Mouse (Mus musculus): ENCODE data around the gene Desi1. TPM values are rescaled to one million over a fixed set of nuclear protein-coding genes. Genes with fewer than 3 reads are reported as not detected.
A peak's percentile ranks its signal among the peaks of the same experiment; 100 is the strongest.

Gene Desi1
- polyA plus RNA-seq, 1 experiment from 2014 or later = 15.0 TPM

DNA sequence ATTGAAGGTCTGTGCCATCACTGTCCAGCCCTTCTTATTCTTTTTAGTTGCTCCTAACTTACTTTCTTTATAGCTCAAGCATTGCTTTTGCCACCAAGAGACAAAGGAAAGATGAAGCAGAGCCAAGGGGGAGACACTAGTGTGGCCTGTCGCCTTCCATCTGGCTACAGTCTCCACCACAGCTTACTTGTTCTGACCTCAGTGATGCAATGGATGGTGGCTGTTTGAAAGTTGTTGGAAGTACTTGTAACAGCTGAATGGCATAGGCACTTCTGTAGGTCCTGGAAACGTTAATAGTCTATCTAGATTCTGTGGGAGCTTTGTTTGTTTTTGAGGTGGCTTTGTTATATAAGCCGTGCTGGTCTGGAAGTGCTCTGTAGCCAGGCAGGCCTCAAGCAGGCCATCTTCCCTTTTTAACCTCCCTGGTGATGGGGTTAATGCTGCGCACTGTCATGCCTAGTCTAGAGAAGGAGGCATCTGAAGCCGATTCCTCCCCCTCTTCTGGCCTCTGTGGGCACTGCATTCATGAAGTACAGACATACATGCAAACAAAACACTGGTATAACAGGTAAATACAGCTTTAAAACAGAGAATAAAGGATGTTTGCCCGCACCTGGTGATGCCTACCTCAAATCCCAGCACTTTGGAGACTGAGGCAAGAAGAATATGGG is 9.6 kb downstream of the Desi1 start:
- Histone ChIP-seq H3K27ac (ENCODE audit: low read depth) (no peak overlapping the region), H3K9me3 (ENCODE audit: low read length) (no peaks in the 10 kb centered on the region), H3K4me3 (ENCODE audit: low read depth, low read length) (no peak overlapping the region), H3K36me3 (replicated peaks; ENCODE audit: insufficient read depth, low read length) (peaks cover 51% of the 10 kb centered on the region), H3K9ac (replicated peaks) (no peak overlapping the region), H3K4me1 (ENCODE audit: insufficient read depth) (no peaks in the 10 kb centered on the region), H3K4me2 (ENCODE audit: low read depth, low read length) (no peak overlapping the region), H3K27me3 (ENCODE audit: insufficient read depth, low read length) (no peaks in the 10 kb centered on the region)
- no peak for DNase-seq
- TF ChIP-seq EP300 (IDR thresholded peaks at IDR 0.05; ENCODE audit: low read depth) (no peak), CTCF (IDR thresholded peaks at IDR 0.05; ENCODE audit: low read depth) (no peak)
- WGBS (ENCODE audit: insufficient replicate concordance) = 71% methylated on average over 6 of the region's 6 CpGs
- ATAC-seq = no peak

- no peak for TF ChIP-seq EP300 (IDR thresholded peaks at IDR 0.05; ENCODE audit: low read depth)
- TF ChIP-seq CTCF (IDR thresholded peaks at IDR 0.05; ENCODE audit: low read depth) = no peak
- Histone ChIP-seq H3K27ac (ENCODE audit: low read depth) (no peak overlapping the region; the same call in 1 of the 2 replicates), H3K4me3 (ENCODE audit: low read depth, low read length) (no peak overlapping the region), H3K9me3 (ENCODE audit: low read length) (no peaks in the 10 kb centered on the region), H3K4me1 (ENCODE audit: insufficient read depth) (0 out of 2 replicates have a peak, but pooled peaks cover 2% of the 10 kb centered on the region), H3K4me2 (ENCODE audit: low read depth, low read length) (no peak overlapping the region), H3K36me3 (replicated peaks; ENCODE audit: insufficient read depth, low read length) (peaks cover 44% of the 10 kb centered on the region), H3K9ac (replicated peaks) (no peak overlapping the region), H3K27me3 (ENCODE audit: insufficient read depth, low read length) (no peaks in the 10 kb centered on the region)
- WGBS (ENCODE audit: insufficient replicate concordance) = 64% methylated on average over 13 of the region's 13 CpGs
- ATAC-seq = peak; percentile 23; the same call in 1 of the 2 replicates
- no peak for DNase-seq
Observed at GRCm38 (mm10) chr15:82022535-82023088, 11.1 kb downstream of the Desi1 start.

- Histone ChIP-seq H3K27ac (ENCODE audit: low read depth) (no peak overlapping the region), H3K9me3 (ENCODE audit: low read length) (no peaks in the 10 kb centered on the region), H3K4me2 (ENCODE audit: low read depth, low read length) (no peak overlapping the region), H3K36me3 (replicated peaks; ENCODE audit: insufficient read depth, low read length) (peaks cover 20% of the 10 kb centered on the region; the same call in 1 of the 2 replicates), H3K4me1 (ENCODE audit: insufficient read depth) (peaks cover 15% of the 10 kb centered on the region), H3K27me3 (ENCODE audit: insufficient read depth, low read length) (no peaks in the 10 kb centered on the region), H3K9ac (replicated peaks) (no peak overlapping the region), H3K4me3 (ENCODE audit: low read depth, low read length) (no peak overlapping the region)
- WGBS (ENCODE audit: insufficient replicate concordance) = 77% methylated on average over 3 of the region's 3 CpGs
- ATAC-seq (no peak), DNase-seq (no peak)
- TF ChIP-seq CTCF (IDR thresholded peaks at IDR 0.05; ENCODE audit: low read depth) (no peak), EP300 (IDR thresholded peaks at IDR 0.05; ENCODE audit: low read depth) (no peak)
Observed at GRCm38 (mm10) chr15:82019288-82019687, 14.4 kb downstream of the Desi1 start.

- WGBS (ENCODE audit: insufficient replicate concordance) = 49% methylated on average over 4 of the region's 4 CpGs
- ATAC-seq = no peak
- Histone ChIP-seq H3K4me1 (ENCODE audit: insufficient read depth) (peaks cover 26% of the 10 kb centered on the region), H3K9ac (replicated peaks) (0 out of 2 replicates have a peak overlapping the region, but pooled peaks have one; percentile 1), H3K36me3 (replicated peaks; ENCODE audit: insufficient read depth, low read length) (peaks cover 15% of the 10 kb centered on the region), H3K27ac (ENCODE audit: low read depth) (no peak overlapping the region), H3K9me3 (ENCODE audit: low read length) (no peaks in the 10 kb centered on the region), H3K4me3 (ENCODE audit: low read depth, low read length) (peak overlapping the region; percentile 93), H3K4me2 (ENCODE audit: low read depth, low read length) (peak overlapping the region; percentile 94), H3K27me3 (ENCODE audit: insufficient read depth, low read length) (no peaks in the 10 kb centered on the region)
- no peak for DNase-seq
- no peak for TF ChIP-seq EP300 (IDR thresholded peaks at IDR 0.05; ENCODE audit: low read depth)
- no peak for TF ChIP-seq CTCF (IDR thresholded peaks at IDR 0.05; ENCODE audit: low read depth)
Observed at GRCm38 (mm10) chr15:82017461-82017860, 16.2 kb downstream of the Desi1 start.

DNA sequence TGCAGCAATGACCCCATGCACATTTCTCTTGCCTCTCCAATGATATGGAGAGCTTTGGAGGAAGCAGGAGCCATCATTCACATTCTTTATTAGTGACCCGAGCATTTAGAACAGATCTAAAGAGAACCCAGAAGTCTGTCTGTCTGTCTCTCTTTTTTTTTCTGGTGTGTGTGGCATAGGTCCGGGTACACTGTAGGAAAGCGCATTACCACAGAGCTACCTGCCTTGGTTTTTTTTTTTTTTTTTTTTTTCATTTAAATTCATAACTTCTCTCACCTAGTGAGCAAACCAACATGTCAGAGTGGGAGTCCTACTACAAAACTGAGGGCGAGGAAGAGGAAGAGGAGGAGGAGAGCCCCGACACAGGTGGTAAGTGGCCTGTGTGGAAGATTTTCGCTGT is 16.8 kb downstream of the Desi1 start:
- Histone ChIP-seq H3K9ac (replicated peaks) (peak overlapping the region; percentile 89), H3K4me3 (ENCODE audit: low read depth, low read length) (peak overlapping the region; percentile 93), H3K27ac (ENCODE audit: low read depth) (peak overlapping the region; percentile 82), H3K4me1 (ENCODE audit: insufficient read depth) (peaks cover 26% of the 10 kb centered on the region), H3K27me3 (ENCODE audit: insufficient read depth, low read length) (no peaks in the 10 kb centered on the region), H3K4me2 (ENCODE audit: low read depth, low read length) (peak overlapping the region; percentile 94), H3K9me3 (ENCODE audit: low read length) (no peaks in the 10 kb centered on the region), H3K36me3 (replicated peaks; ENCODE audit: insufficient read depth, low read length) (peaks cover 12% of the 10 kb centered on the region)
- DNase-seq (no peak), ATAC-seq (no peak)
- no peak for TF ChIP-seq EP300 (IDR thresholded peaks at IDR 0.05; ENCODE audit: low read depth)
- TF ChIP-seq CTCF (IDR thresholded peaks at IDR 0.05; ENCODE audit: low read depth) = no peak
- 8% methylated on average over 6 of the region's 6 CpGs for WGBS (ENCODE audit: insufficient replicate concordance)

- H3K36me3 ChIP-seq (replicated peaks; ENCODE audit: insufficient read depth, low read length) = peaks cover 10% of the 10 kb centered on the region
- no peaks in the 10 kb centered on the region for H3K9me3 ChIP-seq (ENCODE audit: low read length)
- H3K27me3 ChIP-seq (ENCODE audit: insufficient read depth, low read length) = no peaks in the 10 kb centered on the region
- ATAC-seq = peak; percentile 94
- H3K4me1 ChIP-seq (ENCODE audit: insufficient read depth) = peaks cover 26% of the 10 kb centered on the region
- peak; percentile 100 for DNase-seq
- H3K4me2 ChIP-seq (ENCODE audit: low read depth, low read length) = peak overlapping the region; percentile 94
- peak overlapping the region; percentile 86 for H3K27ac ChIP-seq (ENCODE audit: low read depth)
- TF ChIP-seq CTCF (IDR thresholded peaks at IDR 0.05; ENCODE audit: low read depth) (peak; percentile 54), EP300 (IDR thresholded peaks at IDR 0.05; ENCODE audit: low read depth) (peak; percentile 11; the same call in 1 of the 2 replicates)
- WGBS (ENCODE audit: insufficient replicate concordance) = 2% methylated on average over 53 of the region's 53 CpGs
- peak overlapping the region; percentile 89 for H3K9ac ChIP-seq (replicated peaks)
- peak overlapping the region; percentile 93 for H3K4me3 ChIP-seq (ENCODE audit: low read depth, low read length)
Observed at GRCm38 (mm10) chr15:82016101-82016808, 17.4 kb downstream of the Desi1 start.
